11 mouse cellular contexts compared by ENCODE assay signal in the genomic region with DNA sequence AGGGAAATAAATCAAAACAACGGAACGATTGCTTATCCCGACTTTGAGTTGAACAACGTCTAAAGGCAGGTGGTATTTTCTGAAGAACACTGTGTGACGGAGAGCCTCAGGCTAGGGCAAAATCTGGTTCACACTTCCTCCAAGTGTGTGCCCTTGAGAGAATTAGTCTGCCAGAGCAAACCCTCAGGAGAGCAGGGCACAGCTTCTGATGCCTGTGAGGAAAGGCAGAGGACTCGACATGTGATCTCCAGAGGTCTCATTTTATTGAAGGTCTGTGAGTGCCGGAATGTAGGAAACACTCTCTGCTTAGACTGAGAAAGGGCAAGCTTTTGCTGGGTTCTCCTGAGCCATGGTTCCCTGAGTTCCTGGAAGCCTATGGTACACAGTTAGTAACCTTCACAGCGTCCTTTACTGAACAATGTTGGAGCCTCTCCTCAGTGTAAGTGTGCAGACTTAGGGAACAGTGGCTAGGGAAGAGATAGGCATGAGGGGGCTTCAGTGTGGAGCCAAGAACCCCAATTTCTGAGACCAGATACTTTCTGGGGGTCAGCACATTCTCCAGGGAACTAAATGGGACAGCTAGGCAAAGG.
DNase-seq lines count a peak whose midpoint lies in the region; ATAC-seq lines count a peak whose summit lies in the region.
"Had no signal": no experiment of that assay in that cellular context is flagged by ENCODE, and none has a peak within 500 bp of the region (broad histone marks: within the 10 kb centered on the region; RNA-seq: fewer than 3 reads in every experiment).

No protein-coding gene starts in this region.

- H3K9ac ChIP-seq in heart, embryonic 16.5 days (ENCODE audit: low read length) = no peak overlapping the region
- H3K9ac ChIP-seq in midbrain, embryonic 12.5 days (replicated peaks) = no peak overlapping the region
- H3K9ac ChIP-seq in midbrain, embryonic 14.5 days (replicated peaks; ENCODE audit: low read length) = no peak overlapping the region
- no peak overlapping the region for H3K9ac ChIP-seq in kidney, embryonic 15.5 days
- H3K9ac ChIP-seq: hindbrain, embryonic 12.5 days had no signal

- 41% methylated on average over 8 of the region's 8 CpGs for WGBS in heart, embryonic 16.5 days
- WGBS in midbrain, embryonic 12.5 days = 82% methylated on average over 8 of the region's 8 CpGs
- WGBS in midbrain, embryonic 14.5 days = 75% methylated on average over 8 of the region's 8 CpGs
- WGBS in kidney, embryonic 15.5 days = 37% methylated on average over 8 of the region's 8 CpGs

- H3K27ac ChIP-seq in heart, embryonic 16.5 days (ENCODE audit: low read length) = peak overlapping the region; percentile 9; the same call in 1 of the 2 replicates
- H3K27ac ChIP-seq in midbrain, embryonic 12.5 days (replicated peaks) = peak overlapping the region; percentile 20; the same call in 1 of the 2 replicates
- no peak overlapping the region for H3K27ac ChIP-seq in midbrain, embryonic 14.5 days (replicated peaks; ENCODE audit: low read depth, low read length)
- peak overlapping the region; percentile 78 for H3K27ac ChIP-seq in kidney, embryonic 15.5 days
- H3K27ac ChIP-seq: hindbrain, embryonic 12.5 days had no signal

- H3K9me3 ChIP-seq in heart, embryonic 16.5 days (replicated peaks; ENCODE audit: control insufficient read depth, low read length) = peaks cover 2% of the 10 kb centered on the region
- H3K9me3 ChIP-seq in midbrain, embryonic 12.5 days = no peaks in the 10 kb centered on the region
- no peaks in the 10 kb centered on the region for H3K9me3 ChIP-seq in midbrain, embryonic 14.5 days (ENCODE audit: control insufficient read depth, low read length)
- H3K9me3 ChIP-seq in kidney, embryonic 15.5 days (replicated peaks) = no peaks in the 10 kb centered on the region
- H3K9me3 ChIP-seq: hindbrain, embryonic 12.5 days had no signal

- H3K36me3 ChIP-seq in heart, embryonic 16.5 days (ENCODE audit: control insufficient read depth, insufficient read depth) = no peaks in the 10 kb centered on the region
- no peaks in the 10 kb centered on the region for H3K36me3 ChIP-seq in midbrain, embryonic 12.5 days
- H3K36me3 ChIP-seq in midbrain, embryonic 14.5 days (ENCODE audit: control insufficient read depth, insufficient read depth, low read length) = no peaks in the 10 kb centered on the region
- no peaks in the 10 kb centered on the region for H3K36me3 ChIP-seq in kidney, embryonic 15.5 days
- H3K36me3 ChIP-seq: hindbrain, embryonic 12.5 days had no signal

- DNase-seq in heart, adult 9 months (ENCODE audit: low spot score in 2 of 2) = no peak
- no peak for DNase-seq in midbrain, embryonic 14.5 days
- DNase-seq in layer of hippocampus, adult 18-20 months (ENCODE audit: low spot score in 2 of 2) = no peak
- DNase-seq in MN1 (ENCODE audit: low spot score) = no peak
- DNase-seq: cerebellum, adult 9-11 months; layer of hippocampus, postnatal 36 days had no signal

- ATAC-seq in heart, embryonic 16.5 days (replicated peaks; ENCODE audit: extremely low read depth, insufficient read depth, low FRiP score) = no peak; the same call in 1 of the 2 replicates
- ATAC-seq in midbrain, embryonic 12.5 days (ENCODE audit: low FRiP score, low read depth) = no peak
- no peak for ATAC-seq in midbrain, embryonic 14.5 days (ENCODE audit: low FRiP score, low TSS enrichment)
- ATAC-seq in kidney, embryonic 15.5 days (replicated peaks; ENCODE audit: low FRiP score) = 0 out of 2 replicates have a peak, but pooled peaks have one; percentile 27
- ATAC-seq: activated CD4-positive, CD25-positive, alpha-beta regulatory T cell, adult 4 months had no signal

- no peak overlapping the region for H3K4me2 ChIP-seq in heart, embryonic 16.5 days (ENCODE audit: low read depth, low read length)
- no peak overlapping the region for H3K4me2 ChIP-seq in midbrain, embryonic 12.5 days (replicated peaks)
- no peak overlapping the region for H3K4me2 ChIP-seq in midbrain, embryonic 14.5 days (ENCODE audit: low read length)
- no peak overlapping the region for H3K4me2 ChIP-seq in kidney, embryonic 15.5 days
- H3K4me2 ChIP-seq: hindbrain, embryonic 12.5 days had no signal

- H3K4me1 ChIP-seq in heart, embryonic 16.5 days (ENCODE audit: control insufficient read depth, insufficient read depth, low read length) = peaks cover 5% of the 10 kb centered on the region; the same call in 1 of the 2 replicates
- H3K4me1 ChIP-seq in midbrain, embryonic 12.5 days = no peaks in the 10 kb centered on the region
- H3K4me1 ChIP-seq in midbrain, embryonic 14.5 days (ENCODE audit: control insufficient read depth, insufficient read depth, low read length) = peaks cover 4% of the 10 kb centered on the region; the same call in 1 of the 2 replicates
- H3K4me1 ChIP-seq in kidney, embryonic 15.5 days = peaks cover 18% of the 10 kb centered on the region
- H3K4me1 ChIP-seq: hindbrain, embryonic 12.5 days had no signal

- H3K27me3 ChIP-seq in heart, embryonic 16.5 days (ENCODE audit: control insufficient read depth, insufficient read depth, low read length) = no peaks in the 10 kb centered on the region
- no peaks in the 10 kb centered on the region for H3K27me3 ChIP-seq in midbrain, embryonic 12.5 days
- no peaks in the 10 kb centered on the region for H3K27me3 ChIP-seq in midbrain, embryonic 14.5 days (ENCODE audit: control insufficient read depth, insufficient read depth, low read length)
- H3K27me3 ChIP-seq in kidney, embryonic 15.5 days = no peaks in the 10 kb centered on the region
- H3K27me3 ChIP-seq: hindbrain, embryonic 12.5 days had no signal

- no peak overlapping the region for H3K4me3 ChIP-seq in heart, embryonic 16.5 days (ENCODE audit: low read length)
- H3K4me3 ChIP-seq in midbrain, embryonic 12.5 days = no peak overlapping the region
- H3K4me3 ChIP-seq in midbrain, embryonic 14.5 days (replicated peaks; ENCODE audit: low read depth, low read length) = no peak overlapping the region
- H3K4me3 ChIP-seq in kidney, embryonic 15.5 days (replicated peaks) = no peak overlapping the region
- H3K4me3 ChIP-seq: hindbrain, embryonic 12.5 days had no signal
